Mouse (Mus musculus) cortical plate, adult 2 months (tissue): Measurements from ENCODE around the gene Olfr545. TPM values are rescaled to one million over a fixed set of nuclear protein-coding genes. Genes with fewer than 3 reads are reported as not detected.
"Not testable (repeated sequence)": the region's sequence is repeated elsewhere in the genome, so short reads cannot be mapped to it uniquely, and the experiment has no call there.

Source experiments
- H3K27ac ChIP-seq: fragments of 200-500 bp; 2 replicates; pipeline ENCODE4 v1.5.1; 2012; ENCODE audit warnings: low read length, control low read depth, inconsistent platforms; ENCODE audit not compliant: insufficient read depth
- H3K4me1 ChIP-seq: fragments of 200-500 bp; 2 replicates; pipeline ENCODE4 v1.6.1; 2011; ENCODE audit warnings: low read length; ENCODE audit not compliant: control insufficient read depth, insufficient read depth
- H3K4me3 ChIP-seq: fragments of 200-500 bp; 2 replicates; pipeline ENCODE4 v1.5.1; 2011; ENCODE audit warnings: mild to moderate bottlenecking, low read length, control low read depth; ENCODE audit not compliant: insufficient read depth
- CTCF ChIP-seq: fragments of 200-500 bp; IDR thresholded peaks from 2 replicates; pipeline ENCODE4 v1.5.1; 2011; ENCODE audit warnings: mild to moderate bottlenecking, control low read depth, low read length; ENCODE audit not compliant: insufficient read depth; ENCODE audit errors: extremely low read depth
- POLR2A ChIP-seq: fragments of 200-500 bp; IDR thresholded peaks from 2 replicates; pipeline ENCODE4 v1.6.1; 2011; ENCODE audit warnings: mild to moderate bottlenecking, low read length, control low read depth; ENCODE audit not compliant: insufficient read depth; ENCODE audit errors: extremely low read depth
- polyA plus RNA-seq: library from polyadenylated mRNA; depleted of rRNA; stranded (reverse); fragments of >200 nt; gene quantifications from 2 replicates; pipeline ENCODE4 v1.2.3, GENCODE M21; 2012

Olfr545 gene
- polyA plus RNA-seq, 1 experiment, result not detected

GRCm38 (mm10) chr7:102509726-102510125 lies 10.4 kb upstream of the Olfr545 start:
- H3K27ac ChIP-seq, result no peak overlapping the region
- no peak overlapping the region for H3K4me3 ChIP-seq
- no peaks in the 10 kb centered on the region for H3K4me1 ChIP-seq
- TF ChIP-seq CTCF (no peak), POLR2A (no peak)

- H3K27ac ChIP-seq, result no peak overlapping the region
- H3K4me3 ChIP-seq, result no peak overlapping the region
- no peaks in the 10 kb centered on the region for H3K4me1 ChIP-seq
- no peak for TF ChIP-seq CTCF
- no peak for TF ChIP-seq POLR2A
Observed at GRCm38 (mm10) chr7:102508666-102509065, 9.3 kb upstream of the Olfr545 start.

- TF ChIP-seq POLR2A (no peak), CTCF (no peak)
- Histone ChIP-seq H3K27ac (no peak overlapping the region), H3K4me3 (no peak overlapping the region)
Observed at GRCm38 (mm10) chr7:102508066-102508465, 8.7 kb upstream of the Olfr545 start.

GRCm38 (mm10) chr7:102506848-102507247 lies 7.5 kb upstream of the Olfr545 start:
- Histone ChIP-seq H3K4me3 (no peak overlapping the region), H3K4me1 (no peaks in the 10 kb centered on the region), H3K27ac (no peak overlapping the region)
- TF ChIP-seq CTCF (peak; percentile 92), POLR2A (no peak)

More at GRCm38 (mm10) chr7:102508066-102508465, 8.7 kb upstream of the Olfr545 start:
- H3K4me1 ChIP-seq, result no peaks in the 10 kb centered on the region

GRCm38 (mm10) chr7:102501986-102502385 lies 2.6 kb upstream of the Olfr545 start:
- TF ChIP-seq POLR2A, result no peak
- no peak overlapping the region for H3K4me3 ChIP-seq
- H3K27ac ChIP-seq, result no peak overlapping the region
- no peaks in the 10 kb centered on the region for H3K4me1 ChIP-seq

- not testable (repeated sequence) for H3K27ac ChIP-seq, H3K4me3 ChIP-seq, H3K4me1 ChIP-seq
Observed at GRCm38 (mm10) chr7:102494416-102494815, 5.0 kb downstream of the Olfr545 start.

GRCm38 (mm10) chr7:102488161-102488560 lies 11.2 kb downstream of the Olfr545 start, which contains the start of gene Olfr544:
TSS of gene Olfr544 (minus strand) at chr7:102488313.
- no peak for TF ChIP-seq CTCF
- TF ChIP-seq POLR2A, result no peak
- H3K4me1 ChIP-seq, result no peaks in the 10 kb centered on the region
- no peak within 1 kb of the TSS for H3K27ac ChIP-seq
- H3K4me3 ChIP-seq, result no peak within 1 kb of the TSS

GRCm38 (mm10) chr7:102486105-102486504 lies 13.3 kb downstream of the Olfr545 start:
- TF ChIP-seq CTCF (no peak), POLR2A (no peak)
- Histone ChIP-seq H3K4me1 (no peaks in the 10 kb centered on the region), H3K27ac (no peak overlapping the region), H3K4me3 (no peak overlapping the region)

- not testable (repeated sequence) for H3K4me1 ChIP-seq, H3K4me3 ChIP-seq, H3K27ac ChIP-seq
Observed at GRCm38 (mm10) chr7:102484766-102485165, 14.6 kb downstream of the Olfr545 start.

- Histone ChIP-seq H3K4me1 (no peaks in the 10 kb centered on the region), H3K27ac (no peak overlapping the region), H3K4me3 (no peak overlapping the region)
- TF ChIP-seq CTCF, result no peak
- TF ChIP-seq POLR2A, result no peak
Observed at GRCm38 (mm10) chr7:102483665-102484064, 15.7 kb downstream of the Olfr545 start.

- TF ChIP-seq CTCF, result no peak
- no peak for TF ChIP-seq POLR2A
- Histone ChIP-seq H3K4me3 (no peak within 1 kb of the TSS), H3K4me1 (no peaks in the 10 kb centered on the region), H3K27ac (no peak within 1 kb of the TSS)
Observed at GRCm38 (mm10) chr7:102481579-102481978, 17.8 kb downstream of the Olfr545 start, which contains the start of gene Olfr543. TSS of gene Olfr543 (minus strand) at chr7:102481679.
